Mouse (Mus musculus) mouse trophoblast stem cell (cell line): Measurements from ENCODE around the gene Pofut2.

Experiments used
- in situ Hi-C, 2 experiments: fragments of 300-500 bp; cut with MseI, MboI; formaldehyde crosslinking; loops; 2 replicates in 1 of 2; 3 replicates in 1 of 2; pipeline ENCODE4 v1.15.1; 2025

Gene Pofut2

GRCm38 (mm10) chr10:77258704-77259621 lies at the start of gene Pofut2:
Gene Pofut2 (plus strand): TSS chr10:77259218.
- in situ Hi-C loops: no loop called here

GRCm38 (mm10) chr10:77209261-77209660 lies 49.8 kb upstream of the Pofut2 start:
- in situ Hi-C loops: no loop called here

DNA sequence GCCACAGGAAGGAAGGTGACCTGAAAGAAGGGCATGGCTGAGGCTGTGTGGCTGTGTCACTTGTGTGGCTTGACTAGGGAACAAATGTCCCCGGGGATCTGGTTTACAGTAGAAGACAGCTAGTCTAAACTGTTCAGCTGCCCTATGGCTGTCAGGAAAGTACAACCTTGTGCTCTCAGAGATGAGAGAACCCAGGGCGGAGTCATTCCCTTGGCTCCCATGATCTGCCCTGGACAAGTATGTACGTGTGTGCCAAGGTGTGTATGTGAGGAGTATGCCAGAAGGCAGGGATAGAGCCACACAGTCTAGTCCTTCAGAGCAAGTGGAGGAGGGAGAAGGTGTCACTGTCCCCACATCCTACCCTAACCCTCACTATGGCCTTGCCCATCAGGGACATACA lies 48.4 kb upstream of the Pofut2 start:
- in situ Hi-C loops: no loop called here

GRCm38 (mm10) chr10:77211116-77211570 lies 47.9 kb upstream of the Pofut2 start:
- in situ Hi-C loops: no loop called here

- in situ Hi-C loops: no loop called here
These were observed 46.5 kb upstream of the Pofut2 start for GRCm38 (mm10) chr10:77212354-77213120.

DNA sequence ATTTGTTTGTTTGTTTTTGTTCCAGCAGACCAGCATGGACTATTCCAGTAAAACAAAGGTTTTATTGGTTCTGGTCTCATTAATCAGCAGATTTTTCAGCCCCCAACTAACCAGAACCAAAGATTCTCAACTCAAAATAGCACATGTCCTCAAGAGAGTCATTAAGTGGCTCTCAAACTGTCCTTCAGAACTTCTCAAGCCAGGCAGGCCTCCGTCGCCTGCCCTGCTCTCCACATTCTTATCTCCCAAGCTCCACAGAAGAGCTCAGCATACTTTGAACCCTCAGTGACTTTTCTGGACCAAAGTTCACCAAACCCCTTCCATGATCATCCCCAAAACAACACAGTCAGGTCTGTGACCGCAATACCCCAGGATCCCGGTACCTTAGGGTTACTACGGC lies 45.5 kb upstream of the Pofut2 start:
- in situ Hi-C loops: no loop called here

GRCm38 (mm10) chr10:77214586-77214985 lies 44.4 kb upstream of the Pofut2 start:
- in situ Hi-C loops: no loop called here

DNA sequence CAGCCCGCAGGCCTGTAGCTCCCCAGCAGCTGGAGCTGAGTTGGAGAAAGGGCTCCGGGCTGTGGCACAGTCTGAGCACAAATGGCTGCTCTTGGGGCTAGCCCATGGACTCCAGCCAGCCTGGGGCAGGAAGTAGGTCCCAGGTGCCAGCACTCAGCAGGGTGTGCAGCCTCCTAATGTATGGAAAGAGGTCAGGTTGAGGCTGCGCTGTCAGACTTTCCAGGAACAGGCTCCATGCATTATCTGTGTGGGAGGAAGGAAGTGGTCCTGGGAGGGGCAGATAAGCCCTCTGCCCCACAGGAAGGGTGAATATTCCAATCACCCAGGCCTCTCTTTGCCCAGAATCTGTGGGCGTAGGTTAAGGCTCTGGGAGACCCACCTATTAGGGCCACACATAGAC lies 43.4 kb upstream of the Pofut2 start:
- in situ Hi-C loops: no loop called here

GRCm38 (mm10) chr10:77216313-77216712 lies 42.7 kb upstream of the Pofut2 start:
- in situ Hi-C loops: no loop called here

DNA sequence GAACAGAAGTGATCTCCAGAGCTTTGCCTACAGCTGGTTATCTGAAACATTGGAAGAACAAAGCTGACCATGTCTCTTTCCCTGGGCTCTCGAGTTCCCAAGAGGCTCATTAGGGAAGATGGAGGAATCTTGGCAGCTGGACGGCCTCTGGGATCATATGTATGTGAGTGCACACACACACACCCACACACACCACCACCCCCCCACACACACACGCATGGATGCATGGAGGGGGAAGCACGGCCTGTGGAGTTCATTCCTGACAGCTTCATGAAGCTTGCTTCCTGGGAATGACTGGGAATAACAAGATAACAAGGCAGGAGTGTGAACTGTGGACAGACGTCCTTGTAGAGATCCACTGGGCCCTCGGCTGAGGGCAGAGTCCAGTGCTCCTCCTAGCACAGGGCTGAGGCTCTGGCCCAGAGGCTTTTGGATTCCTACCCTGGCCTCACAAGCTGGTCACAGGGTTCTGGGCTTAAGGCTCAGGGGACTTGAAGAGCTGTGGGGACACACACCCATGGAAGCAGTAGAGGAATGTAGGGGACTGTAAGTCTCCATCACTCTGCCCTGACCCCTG lies 41.8 kb upstream of the Pofut2 start:
- in situ Hi-C loops: no loop called here

- in situ Hi-C loops: no loop called here
These were observed 41.0 kb upstream of the Pofut2 start for GRCm38 (mm10) chr10:77218059-77218458.

DNA sequence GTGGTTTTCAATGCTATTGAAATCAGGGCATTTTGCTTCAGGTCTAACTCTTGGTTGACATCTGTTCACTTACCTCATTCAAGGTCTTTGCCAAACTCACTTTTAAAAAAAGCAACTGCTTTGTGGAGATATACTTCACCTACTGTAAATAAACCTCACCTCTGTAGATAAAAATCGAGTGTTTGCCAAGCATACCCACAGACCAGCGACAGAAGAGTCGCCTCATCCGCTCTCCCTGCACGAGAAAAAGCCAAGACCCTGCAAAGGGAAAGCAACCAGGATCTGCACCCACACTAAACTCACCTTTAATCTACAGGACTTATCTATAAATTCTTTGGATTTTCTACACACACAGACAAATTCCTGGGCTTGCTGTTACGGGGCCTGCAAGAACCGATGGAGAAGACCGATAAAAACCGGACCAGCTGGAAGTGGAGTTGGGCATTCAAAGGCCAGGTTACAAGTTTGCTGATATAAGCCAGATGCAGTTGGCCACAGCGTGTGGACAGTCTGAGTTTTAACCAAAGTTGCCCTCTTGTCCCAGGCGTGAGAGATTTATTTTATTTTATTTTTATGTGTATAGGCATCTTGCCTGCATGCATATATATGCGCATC lies 39.5 kb upstream of the Pofut2 start:
- in situ Hi-C loops: no loop called here

GRCm38 (mm10) chr10:77221108-77221507 lies 37.9 kb upstream of the Pofut2 start:
- in situ Hi-C loops: no loop called here

- in situ Hi-C loops: no loop called here
These were observed 36.0 kb upstream of the Pofut2 start for GRCm38 (mm10) chr10:77222963-77223552.

GRCm38 (mm10) chr10:77224390-77224789 lies 34.6 kb upstream of the Pofut2 start:
- in situ Hi-C loops: no loop called here

DNA sequence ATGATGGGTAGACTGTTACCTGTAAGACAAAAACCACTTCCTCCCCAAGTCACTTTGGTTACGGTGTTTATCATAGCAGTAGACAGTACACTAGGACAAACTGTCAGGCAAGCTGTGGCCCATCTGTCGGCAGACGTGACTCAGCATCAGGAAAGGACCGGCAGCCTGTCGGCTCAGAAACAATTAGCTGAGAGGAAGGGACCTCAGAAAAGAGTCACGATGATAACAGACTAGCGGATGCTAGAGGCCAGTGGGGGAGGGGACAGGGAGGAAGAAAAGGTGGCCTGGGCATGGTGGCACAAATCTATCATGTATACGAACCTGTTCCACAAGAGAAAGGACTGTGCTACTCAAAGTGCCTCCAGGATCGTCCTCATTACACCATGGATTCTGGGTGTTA lies 33.6 kb upstream of the Pofut2 start:
- in situ Hi-C loops: no loop called here

- in situ Hi-C loops: no loop called here
These were observed 32.9 kb upstream of the Pofut2 start for GRCm38 (mm10) chr10:77225995-77226688.

GRCm38 (mm10) chr10:77226691-77227367 lies 32.2 kb upstream of the Pofut2 start:
- in situ Hi-C loops: no loop called here

- in situ Hi-C loops: no loop called here
These were observed 31.7 kb upstream of the Pofut2 start for GRCm38 (mm10) chr10:77227368-77227723.
